Comparison of ENCODE assay signal across 7 mouse cellular contexts in genomic region chr4:124672347-124673320, GRCm38 (mm10). TPM values are rescaled to one million over a fixed set of nuclear protein-coding genes. Genes with fewer than 3 reads are reported as not detected.
A peak's percentile ranks its signal among the peaks of the same experiment; 100 is the strongest.
DNase-seq lines count a peak whose midpoint lies in the region; ATAC-seq lines count a peak whose summit lies in the region.

No protein-coding gene starts in this region.

- DNase-seq in lung, postnatal 14 days = no peak
- DNase-seq in embryo, embryonic 10.5 days (ENCODE audit: low spot score) = peak; percentile 40
- DNase-seq in right cerebral cortex, postnatal 4 days = peak; percentile 80
- no peak for DNase-seq in gastrocnemius, postnatal 4 days (ENCODE audit: low spot score in 2 of 2)

- ATAC-seq in lung, embryonic 15.5 days (ENCODE audit: borderline replicate concordance, extremely low read depth, low FRiP score, low TSS enrichment) = no peak
- ATAC-seq in intestine, embryonic 15.5 days = no peak; the same call in 1 of the 2 replicates
- ATAC-seq in erythroid progenitor cell, adult 5-6 weeks (replicated peaks; ENCODE audit: low FRiP score, poor library complexity, severe bottlenecking) = no peak

- H3K4me3 ChIP-seq in lung, embryonic 15.5 days = no peak overlapping the region
- H3K4me3 ChIP-seq in intestine, embryonic 15.5 days (replicated peaks) = 0 out of 2 replicates have a peak overlapping the region, but pooled peaks have one; percentile 2

- H3K4me2 ChIP-seq in lung, embryonic 15.5 days = peak overlapping the region; percentile 33
- peak overlapping the region; percentile 41 for H3K4me2 ChIP-seq in intestine, embryonic 15.5 days (replicated peaks)

- H3K9me3 ChIP-seq in lung, embryonic 15.5 days = no peaks in the 10 kb centered on the region
- H3K9me3 ChIP-seq in intestine, embryonic 15.5 days = no peaks in the 10 kb centered on the region

- H3K36me3 ChIP-seq in lung, embryonic 15.5 days = peaks cover 7% of the 10 kb centered on the region
- H3K36me3 ChIP-seq in intestine, embryonic 15.5 days = peaks cover 1% of the 10 kb centered on the region; the same call in 1 of the 2 replicates

- peaks cover 58% of the 10 kb centered on the region for H3K27me3 ChIP-seq in lung, embryonic 15.5 days
- peaks cover 31% of the 10 kb centered on the region for H3K27me3 ChIP-seq in intestine, embryonic 15.5 days (replicated peaks)

- WGBS in lung, embryonic 15.5 days = 5% methylated on average over 26 of the region's 31 CpGs
- WGBS in intestine, embryonic 15.5 days = 7% methylated on average over 29 of the region's 31 CpGs

- H3K4me1 ChIP-seq in lung, embryonic 15.5 days = peaks cover 13% of the 10 kb centered on the region
- H3K4me1 ChIP-seq in intestine, embryonic 15.5 days (replicated peaks) = peaks cover 11% of the 10 kb centered on the region

- H3K9ac ChIP-seq in lung, embryonic 15.5 days = no peak overlapping the region
- no peak overlapping the region for H3K9ac ChIP-seq in intestine, embryonic 15.5 days

- no peak overlapping the region for H3K27ac ChIP-seq in lung, embryonic 15.5 days
- no peak overlapping the region for H3K27ac ChIP-seq in intestine, embryonic 15.5 days

RNA-seq across cellular contexts. Expression of gene Pou3f1, which starts 16.0 kb away (rescaled TPM):
- polyA plus RNA-seq in lung, embryonic 15.5 days (2015; fragmentation: Nextera tagmentation; extraction: Ambion mirVana) = 0.06 and 0.14 TPM in 2 replicates
- polyA plus RNA-seq in intestine, embryonic 15.5 days (2015; fragmentation: Nextera tagmentation; extraction: Ambion mirVana) = 0.05 and 0.11 TPM in 2 replicates
- total RNA-seq in erythroid progenitor cell, adult 5-6 weeks (2015; ENCODE audit: low replicate concordance) = not detected in 2 replicates
- not detected in 2 replicates for total RNA-seq in erythroid progenitor cell, adult 5-6 weeks (2017; ENCODE audit: low replicate concordance)
- total RNA-seq in gastrocnemius, postnatal 4 days (2021) = 1 to 10 TPM; 4.2 to 4.4 TPM

RNA-seq across cellular contexts. Expression of gene Utp11, which starts 20.8 kb away (rescaled TPM):
- polyA plus RNA-seq in lung, embryonic 15.5 days (2015; fragmentation: Nextera tagmentation; extraction: Ambion mirVana) = 57.7 and 60.8 TPM in 2 replicates
- polyA plus RNA-seq in intestine, embryonic 15.5 days (2015; fragmentation: Nextera tagmentation; extraction: Ambion mirVana) = 58.7 and 67.6 TPM in 2 replicates
- 10.5 and 24.7 TPM in 2 replicates for total RNA-seq in erythroid progenitor cell, adult 5-6 weeks (2015; ENCODE audit: low replicate concordance)
- total RNA-seq in erythroid progenitor cell, adult 5-6 weeks (2017; ENCODE audit: low replicate concordance) = 9.0 and 11.4 TPM in 2 replicates
- total RNA-seq in gastrocnemius, postnatal 4 days (2021) = 10 to 100 TPM; 32.1 to 39.2 TPM

RNA-seq across cellular contexts. Expression of gene Fhl3, which starts 27.9 kb away (rescaled TPM):
- polyA plus RNA-seq in lung, embryonic 15.5 days (2015; fragmentation: Nextera tagmentation; extraction: Ambion mirVana) = 5.3 and 9.3 TPM in 2 replicates
- 8.8 and 11.8 TPM in 2 replicates for polyA plus RNA-seq in intestine, embryonic 15.5 days (2015; fragmentation: Nextera tagmentation; extraction: Ambion mirVana)
- 4.0 TPM in 1 of 2 replicates, not detected in the other for total RNA-seq in erythroid progenitor cell, adult 5-6 weeks (2015; ENCODE audit: low replicate concordance)
- 0.64 TPM in 1 of 2 replicates, not detected in the other for total RNA-seq in erythroid progenitor cell, adult 5-6 weeks (2017; ENCODE audit: low replicate concordance)
- total RNA-seq in gastrocnemius, postnatal 4 days (2021) = 10 to 100 TPM; 73.0 to 81.8 TPM

RNA-seq across cellular contexts. Expression of gene Sf3a3, which starts 41.9 kb away (rescaled TPM):
- polyA plus RNA-seq in lung, embryonic 15.5 days (2015; fragmentation: Nextera tagmentation; extraction: Ambion mirVana) = 148 and 151 TPM in 2 replicates
- polyA plus RNA-seq in intestine, embryonic 15.5 days (2015; fragmentation: Nextera tagmentation; extraction: Ambion mirVana) = 131 and 133 TPM in 2 replicates
- total RNA-seq in erythroid progenitor cell, adult 5-6 weeks (2015; ENCODE audit: low replicate concordance) = 21.3 and 37.7 TPM in 2 replicates
- total RNA-seq in erythroid progenitor cell, adult 5-6 weeks (2017; ENCODE audit: low replicate concordance) = 43.6 and 54.1 TPM in 2 replicates
- total RNA-seq in gastrocnemius, postnatal 4 days (2021) = 10 to 100 TPM; 38.0 to 46.9 TPM

Comparison
In these comparisons a context has a peak if more than half of its experiments do, and no peak if none do; other contexts are left out.
1. DNase-seq: peak in embryo, embryonic 10.5 days (single experiment) and right cerebral cortex, postnatal 4 days (single experiment); none in lung, postnatal 14 days (single experiment) and gastrocnemius, postnatal 4 days (0 of 2).
2. RNA of gene Pou3f1, which starts 16.0 kb away (total RNA-seq): 4.2 to 4.4 TPM in gastrocnemius, postnatal 4 days; not detected in erythroid progenitor cell, adult 5-6 weeks; every median in the first group is over 4 times any median in the second.
3. RNA of gene Fhl3, which starts 27.9 kb away (total RNA-seq): 73.0 to 81.8 TPM in gastrocnemius, postnatal 4 days; 0.64 to 4.0 TPM in erythroid progenitor cell, adult 5-6 weeks; every median in the first group is over 10 times any median in the second.